Mouse (Mus musculus): ENCODE measurements around the gene Ociad1. TPM values are rescaled to one million over a fixed set of nuclear protein-coding genes. Genes with fewer than 3 reads are reported as not detected.
A peak's percentile ranks its signal among the peaks of the same experiment; 100 is the strongest.
"Not testable (repeated sequence)": the region's sequence is repeated elsewhere in the genome, so short reads cannot be mapped to it uniquely, and the experiment has no call there.

Gene Ociad1
- polyA plus RNA-seq, 1 experiment from 2014 or later, result 402 TPM

GRCm38 (mm10) chr5:73314654-73315053 lies 22.1 kb downstream of the Ociad1 start:
- H3K27me3 ChIP-seq (replicated peaks; ENCODE audit: control insufficient read depth, insufficient read depth, low read length), result no peaks in the 10 kb centered on the region
- peaks cover 22% of the 10 kb centered on the region for H3K36me3 ChIP-seq (ENCODE audit: control insufficient read depth, insufficient read depth, low read length)
- H3K27ac ChIP-seq (ENCODE audit: low read depth, low read length), result no peak overlapping the region
- no peaks in the 10 kb centered on the region for H3K9me3 ChIP-seq (ENCODE audit: control insufficient read depth, low read length)
- ATAC-seq, result no peak
- no peak overlapping the region for H3K4me2 ChIP-seq (ENCODE audit: low read length)
- H3K9ac ChIP-seq (ENCODE audit: low read depth, low read length), result no peak overlapping the region
- no peak overlapping the region for H3K4me3 ChIP-seq (ENCODE audit: low read length)
- no peaks in the 10 kb centered on the region for H3K4me1 ChIP-seq (ENCODE audit: control insufficient read depth, insufficient read depth, low read depth, low read length)
- WGBS, result 93% methylated on average over 2 of the region's 2 CpGs

- H3K27me3 ChIP-seq (replicated peaks; ENCODE audit: control insufficient read depth, insufficient read depth, low read length), result no peaks in the 10 kb centered on the region
- H3K4me3 ChIP-seq (ENCODE audit: low read length), result no peak overlapping the region
- no peak for ATAC-seq
- no peak overlapping the region for H3K4me2 ChIP-seq (ENCODE audit: low read length)
- H3K9ac ChIP-seq (ENCODE audit: low read depth, low read length), result no peak overlapping the region
- WGBS, result 88% methylated on average over 5 of the region's 5 CpGs
- H3K4me1 ChIP-seq (ENCODE audit: control insufficient read depth, insufficient read depth, low read depth, low read length), result no peaks in the 10 kb centered on the region
- H3K9me3 ChIP-seq (ENCODE audit: control insufficient read depth, low read length), result no peaks in the 10 kb centered on the region
- H3K27ac ChIP-seq (ENCODE audit: low read depth, low read length), result no peak overlapping the region
- H3K36me3 ChIP-seq (ENCODE audit: control insufficient read depth, insufficient read depth, low read length), result peaks cover 6% of the 10 kb centered on the region; the same call in 1 of the 2 replicates
These were observed 26.7 kb downstream of the Ociad1 start for GRCm38 (mm10) chr5:73319306-73319705.

- H3K9me3 ChIP-seq (ENCODE audit: control insufficient read depth, low read length); H3K4me3 ChIP-seq (ENCODE audit: low read length); H3K4me2 ChIP-seq (ENCODE audit: low read length); H3K4me1 ChIP-seq (ENCODE audit: control insufficient read depth, insufficient read depth, low read depth, low read length); H3K27me3 ChIP-seq (replicated peaks; ENCODE audit: control insufficient read depth, insufficient read depth, low read length); H3K27ac ChIP-seq (ENCODE audit: low read depth, low read length); H3K36me3 ChIP-seq (ENCODE audit: control insufficient read depth, insufficient read depth, low read length); H3K9ac ChIP-seq (ENCODE audit: low read depth, low read length); ATAC-seq: not testable (repeated sequence)
- WGBS, result 92% methylated on average over 1 of the region's 1 CpGs
These were observed 30.1 kb downstream of the Ociad1 start for GRCm38 (mm10) chr5:73322684-73323083.

DNA sequence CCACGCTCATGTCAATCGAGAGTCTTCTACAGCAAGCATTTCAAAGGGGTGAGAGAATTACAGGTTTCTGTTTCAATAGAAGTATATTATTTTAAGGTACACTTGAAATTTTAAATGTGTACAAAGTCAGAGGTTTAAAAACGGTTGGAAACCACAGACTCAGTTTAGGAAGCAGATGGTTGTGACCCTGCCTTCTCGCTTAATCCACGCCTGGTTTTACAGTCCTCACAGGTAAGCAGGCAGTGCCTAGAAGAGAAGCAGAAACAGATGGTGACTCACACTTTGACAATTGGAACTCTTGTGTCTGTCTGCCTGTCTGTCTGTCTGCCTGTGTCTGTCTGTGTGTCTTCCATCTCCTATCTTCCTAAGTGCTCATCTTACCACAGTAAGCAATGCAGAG lies 31.0 kb downstream of the Ociad1 start:
- no peaks in the 10 kb centered on the region for H3K27me3 ChIP-seq (replicated peaks; ENCODE audit: control insufficient read depth, insufficient read depth, low read length)
- H3K9ac ChIP-seq (ENCODE audit: low read depth, low read length), result no peak overlapping the region
- no peak overlapping the region for H3K4me2 ChIP-seq (ENCODE audit: low read length)
- ATAC-seq, result no peak
- no peaks in the 10 kb centered on the region for H3K4me1 ChIP-seq (ENCODE audit: control insufficient read depth, insufficient read depth, low read depth, low read length)
- H3K36me3 ChIP-seq (ENCODE audit: control insufficient read depth, insufficient read depth, low read length), result peaks cover 2% of the 10 kb centered on the region; the same call in 1 of the 2 replicates
- WGBS, result 84% methylated on average over 5 of the region's 5 CpGs
- H3K4me3 ChIP-seq (ENCODE audit: low read length), result no peak overlapping the region
- H3K9me3 ChIP-seq (ENCODE audit: control insufficient read depth, low read length), result no peaks in the 10 kb centered on the region
- H3K27ac ChIP-seq (ENCODE audit: low read depth, low read length), result no peak overlapping the region

- H3K36me3 ChIP-seq (ENCODE audit: control insufficient read depth, insufficient read depth, low read length), result peaks cover 2% of the 10 kb centered on the region; the same call in 1 of the 2 replicates
- H3K4me1 ChIP-seq (ENCODE audit: control insufficient read depth, insufficient read depth, low read depth, low read length), result no peaks in the 10 kb centered on the region
- no peaks in the 10 kb centered on the region for H3K9me3 ChIP-seq (ENCODE audit: control insufficient read depth, low read length)
- WGBS, result 89% methylated on average over 8 of the region's 8 CpGs
- no peak for ATAC-seq
- H3K4me2 ChIP-seq (ENCODE audit: low read length), result no peak overlapping the region
- H3K27ac ChIP-seq (ENCODE audit: low read depth, low read length), result no peak overlapping the region
- H3K4me3 ChIP-seq (ENCODE audit: low read length), result no peak overlapping the region
- H3K9ac ChIP-seq (ENCODE audit: low read depth, low read length), result no peak overlapping the region
- H3K27me3 ChIP-seq (replicated peaks; ENCODE audit: control insufficient read depth, insufficient read depth, low read length), result no peaks in the 10 kb centered on the region
These were observed 32.1 kb downstream of the Ociad1 start for GRCm38 (mm10) chr5:73324526-73325170.

DNA sequence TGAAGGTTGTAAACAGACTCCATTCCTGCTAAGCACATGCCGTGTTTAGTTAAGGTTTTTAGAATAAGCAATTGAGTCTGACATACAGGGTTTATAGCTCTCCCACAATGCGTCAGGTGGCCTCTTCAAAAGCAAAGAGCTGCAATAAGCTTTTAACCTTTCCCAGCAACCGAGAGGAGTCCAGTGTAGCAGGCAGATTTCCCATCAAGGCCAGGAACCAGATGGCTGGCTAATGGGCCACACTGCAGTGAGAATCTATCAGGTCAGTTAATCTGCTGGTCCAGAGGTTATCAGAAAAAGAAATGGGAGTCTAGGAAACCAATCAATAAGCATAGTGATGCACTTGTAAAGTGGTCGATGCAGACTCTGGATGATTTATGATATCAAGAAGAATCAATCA lies 38.4 kb downstream of the Ociad1 start:
- H3K4me3 ChIP-seq (ENCODE audit: low read length), result no peak overlapping the region
- H3K4me2 ChIP-seq (ENCODE audit: low read length), result no peak overlapping the region
- no peak overlapping the region for H3K27ac ChIP-seq (ENCODE audit: low read depth, low read length)
- 49% methylated on average over 4 of the region's 4 CpGs for WGBS
- ATAC-seq, result peak; percentile 34; the same call in 1 of the 2 replicates
- H3K27me3 ChIP-seq (replicated peaks; ENCODE audit: control insufficient read depth, insufficient read depth, low read length), result no peaks in the 10 kb centered on the region
- no peak overlapping the region for H3K9ac ChIP-seq (ENCODE audit: low read depth, low read length)
- H3K9me3 ChIP-seq (ENCODE audit: control insufficient read depth, low read length), result no peaks in the 10 kb centered on the region
- H3K4me1 ChIP-seq (ENCODE audit: control insufficient read depth, insufficient read depth, low read depth, low read length), result no peaks in the 10 kb centered on the region
- H3K36me3 ChIP-seq (ENCODE audit: control insufficient read depth, insufficient read depth, low read length), result peaks cover 2% of the 10 kb centered on the region; the same call in 1 of the 2 replicates

GRCm38 (mm10) chr5:73336448-73336847 lies 43.9 kb downstream of the Ociad1 start:
- no peaks in the 10 kb centered on the region for H3K9me3 ChIP-seq (ENCODE audit: control insufficient read depth, low read length)
- H3K27ac ChIP-seq (ENCODE audit: low read depth, low read length), result no peak overlapping the region
- ATAC-seq, result no peak
- no peaks in the 10 kb centered on the region; the same call in 1 of the 2 replicates for H3K4me1 ChIP-seq (ENCODE audit: control insufficient read depth, insufficient read depth, low read depth, low read length)
- no peak overlapping the region for H3K4me2 ChIP-seq (ENCODE audit: low read length)
- no peak overlapping the region for H3K9ac ChIP-seq (ENCODE audit: low read depth, low read length)
- no peak overlapping the region for H3K4me3 ChIP-seq (ENCODE audit: low read length)
- 86% methylated on average over 5 of the region's 5 CpGs for WGBS
- no peaks in the 10 kb centered on the region for H3K36me3 ChIP-seq (ENCODE audit: control insufficient read depth, insufficient read depth, low read length)
- no peaks in the 10 kb centered on the region for H3K27me3 ChIP-seq (replicated peaks; ENCODE audit: control insufficient read depth, insufficient read depth, low read length)

DNA sequence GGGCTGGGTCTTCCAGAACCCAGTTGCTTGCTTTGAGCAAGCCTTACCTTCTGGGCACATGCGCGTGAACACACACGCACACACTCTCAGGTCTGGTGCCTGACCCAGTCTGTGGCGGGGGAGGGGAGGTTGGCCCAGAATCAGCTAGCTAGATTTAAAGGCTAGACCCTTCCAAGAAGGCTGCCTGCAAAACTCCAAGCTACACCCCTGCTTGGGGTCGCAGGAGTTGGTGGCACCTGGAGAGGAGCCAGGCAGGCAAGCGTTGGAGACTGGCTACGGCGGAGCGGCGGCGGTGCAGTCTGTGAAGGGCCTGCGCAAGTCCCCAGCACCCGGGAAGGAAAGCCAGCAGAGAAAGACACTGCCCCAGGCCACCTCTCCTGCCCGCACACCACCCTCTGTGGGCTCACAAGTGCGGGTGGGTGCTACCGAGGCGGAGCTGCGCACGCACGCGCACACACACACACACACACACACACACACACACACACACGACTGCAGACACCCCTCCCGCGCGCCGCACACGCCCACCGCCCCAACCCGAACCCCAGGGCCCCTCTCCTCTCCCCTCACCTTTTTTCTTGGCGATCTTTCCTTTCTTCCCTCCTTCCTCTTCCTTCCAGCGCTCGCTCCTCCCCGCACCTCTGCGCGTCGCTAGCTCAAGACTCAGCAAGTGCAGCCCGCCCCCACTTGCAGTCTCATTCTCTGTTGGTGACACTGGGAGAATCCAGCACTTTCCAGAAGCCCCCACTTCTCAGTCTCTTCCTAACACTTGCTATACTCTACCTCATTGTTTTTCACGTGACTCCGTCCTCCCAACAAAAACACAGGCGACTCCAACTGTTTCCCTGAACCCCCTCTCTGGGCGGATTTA lies 45.6 kb downstream of the Ociad1 start:
- Histone ChIP-seq H3K4me1 (ENCODE audit: control insufficient read depth, insufficient read depth, low read depth, low read length) (no peaks in the 10 kb centered on the region; the same call in 1 of the 2 replicates), H3K4me2 (ENCODE audit: low read length) (peak overlapping the region; percentile 74), H3K36me3 (ENCODE audit: control insufficient read depth, insufficient read depth, low read length) (no peaks in the 10 kb centered on the region), H3K9me3 (ENCODE audit: control insufficient read depth, low read length) (no peaks in the 10 kb centered on the region), H3K9ac (ENCODE audit: low read depth, low read length) (peak overlapping the region; percentile 74), H3K4me3 (ENCODE audit: low read length) (peak overlapping the region; percentile 55), H3K27ac (ENCODE audit: low read depth, low read length) (peak overlapping the region; percentile 62), H3K27me3 (replicated peaks; ENCODE audit: control insufficient read depth, insufficient read depth, low read length) (no peaks in the 10 kb centered on the region)
- WGBS, result 3% methylated on average over 30 of the region's 41 CpGs
- ATAC-seq, result peak; percentile 85

DNA sequence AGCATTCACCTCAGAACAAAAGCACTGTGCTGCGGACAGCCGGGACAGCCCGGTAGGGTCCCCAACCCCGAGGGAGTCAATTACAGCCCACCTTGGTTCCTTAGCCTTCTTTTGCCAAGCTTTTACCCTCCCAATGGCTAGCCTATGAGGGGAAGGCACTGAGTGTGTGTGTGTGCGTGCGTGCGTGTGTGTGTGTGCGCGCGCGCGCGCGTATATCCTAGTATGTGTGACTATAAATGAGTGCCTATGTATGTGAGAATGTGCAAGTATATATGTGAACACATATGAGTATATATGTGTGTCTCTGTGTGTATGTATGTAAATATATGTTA lies 46.2 kb downstream of the Ociad1 start:
- peak overlapping the region; percentile 55 for H3K4me3 ChIP-seq (ENCODE audit: low read length)
- H3K4me1 ChIP-seq (ENCODE audit: control insufficient read depth, insufficient read depth, low read depth, low read length), result no peaks in the 10 kb centered on the region; the same call in 1 of the 2 replicates
- H3K27me3 ChIP-seq (replicated peaks; ENCODE audit: control insufficient read depth, insufficient read depth, low read length), result no peaks in the 10 kb centered on the region
- H3K36me3 ChIP-seq (ENCODE audit: control insufficient read depth, insufficient read depth, low read length), result no peaks in the 10 kb centered on the region
- H3K9me3 ChIP-seq (ENCODE audit: control insufficient read depth, low read length), result no peaks in the 10 kb centered on the region
- H3K4me2 ChIP-seq (ENCODE audit: low read length), result peak overlapping the region; percentile 74
- peak overlapping the region; percentile 74 for H3K9ac ChIP-seq (ENCODE audit: low read depth, low read length)
- WGBS, result 37% methylated on average over 14 of the region's 14 CpGs
- ATAC-seq, result peak; percentile 48
- H3K27ac ChIP-seq (ENCODE audit: low read depth, low read length), result peak overlapping the region; percentile 44; the same call in 1 of the 2 replicates

Measured in hindbrain, embryonic 16.5 days (tissue).